Mouse (Mus musculus) G1E-ER4 (cell line): ENCODE measurements around the gene Iqch. TPM values are rescaled to one million over a fixed set of nuclear protein-coding genes. Genes with fewer than 3 reads are reported as not detected.

Experiments used
- GATA1 ChIP-seq: IDR thresholded peaks from one replicate; pipeline ENCODE4 v1.8.0; 2012; ENCODE audit warnings: low read length, inconsistent platforms
- polyA plus RNA-seq: library from polyadenylated mRNA; stranded (reverse); fragments of >175 nt; gene quantifications from 2 replicates; pipeline ENCODE4 v1.2.3, GENCODE M21; 2012

The Iqch gene
- polyA plus RNA-seq, 1 experiment = not detected

DNA sequence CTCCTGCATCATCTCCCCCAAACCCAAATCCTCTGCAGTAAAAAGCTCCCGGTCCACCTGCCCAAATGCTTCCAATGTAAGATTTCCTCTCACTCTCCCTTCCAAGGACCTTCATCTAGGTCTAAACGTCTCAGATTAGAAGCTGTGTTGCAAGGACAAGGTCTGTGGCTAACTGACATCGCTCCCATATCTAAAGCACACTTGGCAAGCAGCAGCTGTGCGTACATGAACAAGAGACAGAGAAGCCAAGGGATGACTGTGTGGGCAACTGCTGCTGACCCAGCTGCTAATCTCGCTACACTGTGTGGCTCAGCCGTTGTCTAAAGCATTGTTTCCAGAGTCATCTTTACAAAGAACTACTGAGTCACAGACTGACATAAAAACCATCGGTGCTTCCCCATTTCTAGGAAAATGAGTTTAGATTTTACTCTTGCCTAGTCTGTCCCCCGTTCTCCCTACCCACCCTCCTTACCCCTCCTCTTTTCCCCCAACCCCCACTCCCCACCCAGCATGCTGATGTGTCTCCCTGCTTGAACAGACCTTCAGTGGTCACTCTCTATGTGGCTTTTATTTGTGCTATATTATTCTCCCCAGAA lies 10.5 kb downstream of the Iqch start:
- TF ChIP-seq GATA1 = no peak

DNA sequence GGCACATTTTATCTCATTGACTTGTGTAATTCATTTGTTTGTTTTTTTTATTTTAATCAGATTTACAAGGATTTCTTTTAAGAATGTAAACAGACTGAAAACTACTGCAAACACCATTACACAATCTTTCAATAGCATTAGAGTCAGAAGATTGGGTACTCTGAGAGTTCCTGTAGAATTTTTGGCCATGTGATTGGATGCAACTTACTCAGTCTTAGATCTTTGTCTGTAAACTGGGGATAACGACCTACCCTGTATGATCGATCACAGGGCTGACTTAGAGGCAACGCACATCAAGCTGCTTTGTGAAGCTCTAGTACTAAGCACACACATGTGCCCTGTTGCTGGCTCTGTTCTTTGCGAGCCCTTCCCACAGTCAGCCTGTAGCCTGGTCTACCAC lies 11.7 kb downstream of the Iqch start:
- TF ChIP-seq GATA1 = no peak

DNA sequence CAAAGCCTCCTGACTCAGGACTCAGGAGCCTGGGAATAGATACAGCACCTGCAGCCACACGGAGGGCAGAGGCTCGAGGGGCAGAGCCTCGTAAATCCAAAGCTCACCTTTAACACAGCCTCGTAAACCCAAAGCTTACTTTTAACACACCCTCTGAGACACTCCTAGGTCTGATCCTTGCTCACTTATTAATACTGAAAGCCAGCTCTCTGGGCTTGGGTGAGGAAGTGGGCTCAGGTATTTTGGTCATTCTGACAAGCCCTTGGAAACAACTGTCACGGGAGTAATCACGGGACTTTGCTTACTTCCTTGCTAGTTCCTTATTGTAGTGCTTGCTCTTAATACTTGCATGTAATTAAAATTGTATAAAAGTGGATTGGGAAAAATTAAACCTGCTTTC lies 13.1 kb downstream of the Iqch start:
- no peak for TF ChIP-seq GATA1

DNA sequence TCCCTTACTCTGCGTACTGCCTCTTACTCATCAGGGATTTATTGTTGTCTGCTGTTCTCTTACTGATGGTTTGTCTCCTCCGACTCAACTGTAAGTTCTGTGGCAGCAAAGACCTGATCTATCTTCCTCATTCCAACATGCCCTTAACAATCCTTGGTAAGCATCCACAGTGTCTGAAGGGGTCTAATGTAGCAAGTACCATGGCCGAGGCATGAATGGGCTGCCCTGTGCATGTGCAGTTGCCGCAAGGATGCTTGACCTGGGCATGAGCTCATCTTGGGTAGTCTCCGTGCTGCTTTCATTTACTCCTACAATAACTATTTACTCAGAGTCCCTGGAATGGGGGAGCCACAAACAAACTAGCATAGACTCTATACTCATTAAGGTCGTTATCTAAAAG lies 17.0 kb downstream of the Iqch start:
- no peak for TF ChIP-seq GATA1

DNA sequence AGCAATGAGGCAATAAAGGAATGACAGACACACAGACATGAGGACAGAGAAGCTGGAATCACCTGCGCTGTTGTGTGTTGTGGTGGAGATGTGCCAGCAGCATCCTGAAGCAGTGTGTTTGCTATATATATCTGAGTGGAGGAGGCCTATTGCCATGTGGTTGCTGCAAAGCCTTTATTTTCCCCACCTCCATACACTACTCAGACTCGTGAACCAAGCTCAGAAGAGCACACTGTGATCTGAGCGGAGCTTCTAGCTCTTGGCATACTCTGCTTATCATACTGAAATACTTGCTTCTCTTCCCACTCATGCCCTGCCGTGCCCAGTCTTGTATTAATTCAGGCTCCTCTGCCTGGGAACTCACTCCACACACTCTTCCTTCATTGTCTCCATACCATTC lies 20.5 kb downstream of the Iqch start:
- TF ChIP-seq GATA1 = no peak

DNA sequence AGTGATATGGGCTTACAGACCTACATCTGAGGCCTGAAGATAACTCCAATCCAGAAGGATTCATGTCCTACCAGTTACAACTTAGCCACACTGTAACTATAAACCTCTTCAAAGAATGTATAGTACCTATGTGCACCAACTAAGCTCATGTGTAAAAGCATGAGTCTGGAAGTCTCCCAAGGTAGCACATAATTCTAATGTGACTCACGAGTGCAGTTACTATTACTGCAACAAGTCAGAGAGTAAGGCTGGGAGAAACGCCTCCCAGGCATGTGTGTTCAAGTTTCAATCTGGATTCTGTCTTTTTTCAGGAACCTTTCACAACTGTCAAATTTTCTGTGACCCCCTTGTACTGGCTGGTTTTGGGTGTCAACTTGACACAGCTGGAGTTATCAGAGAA lies 22.2 kb downstream of the Iqch start:
- no peak for TF ChIP-seq GATA1

DNA sequence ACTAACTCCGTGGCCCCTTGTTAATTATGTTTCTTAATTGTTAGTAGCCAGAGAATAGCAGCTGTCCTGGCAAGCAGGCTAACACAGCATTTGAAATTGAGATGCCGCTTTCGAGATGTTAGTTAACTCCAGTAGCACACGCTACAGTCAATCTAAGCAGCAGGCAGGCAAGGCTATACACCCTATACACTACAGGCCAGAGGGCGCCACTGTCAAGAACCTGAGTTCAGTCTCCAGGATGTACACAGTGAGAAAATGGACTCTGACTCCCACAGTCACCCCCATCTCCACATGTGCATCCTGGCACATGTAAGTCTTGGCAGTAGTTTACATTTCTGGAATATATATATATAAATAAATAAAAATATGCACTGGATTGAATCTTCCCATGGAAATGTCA lies 22.6 kb downstream of the Iqch start:
- no peak for TF ChIP-seq GATA1

DNA sequence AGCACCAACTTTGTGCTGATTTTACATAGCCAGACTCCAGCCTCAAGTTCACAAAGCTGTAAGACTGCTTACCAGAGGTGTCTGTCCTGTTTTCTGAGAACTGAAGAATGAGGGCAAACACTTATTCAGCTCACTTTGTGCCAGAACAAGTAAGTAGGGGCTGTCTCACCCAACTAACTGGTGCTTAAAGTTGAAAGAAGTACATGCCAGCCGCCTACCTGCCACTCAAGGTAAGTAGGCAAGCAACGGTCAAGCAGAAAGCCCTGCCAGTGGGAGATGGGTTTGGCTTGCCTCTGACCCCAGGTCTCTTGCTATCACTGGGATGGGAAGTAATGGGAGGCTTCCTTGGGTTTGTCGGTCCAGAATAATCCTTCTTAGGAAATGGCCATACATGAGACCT lies 24.8 kb downstream of the Iqch start:
- no peak for TF ChIP-seq GATA1

DNA sequence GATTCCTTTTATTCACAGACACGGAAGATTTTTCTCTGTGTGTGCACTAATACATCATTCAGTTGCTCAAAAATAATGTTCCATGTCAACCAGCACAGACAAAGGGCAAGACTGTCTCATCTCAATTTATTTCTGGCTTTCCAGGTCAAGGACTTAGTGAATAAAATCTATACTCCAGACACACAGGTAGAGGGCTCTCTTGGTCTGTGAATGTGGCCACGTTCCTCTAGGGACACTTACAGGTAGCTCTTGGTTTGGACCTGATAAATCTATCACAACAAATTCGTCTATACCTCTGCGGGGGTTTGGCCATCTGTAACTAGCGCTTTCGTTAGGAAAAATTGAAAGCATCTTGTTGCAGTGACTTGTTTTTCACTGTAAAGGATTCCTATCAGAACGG lies 29.4 kb downstream of the Iqch start:
- TF ChIP-seq GATA1 = no peak

DNA sequence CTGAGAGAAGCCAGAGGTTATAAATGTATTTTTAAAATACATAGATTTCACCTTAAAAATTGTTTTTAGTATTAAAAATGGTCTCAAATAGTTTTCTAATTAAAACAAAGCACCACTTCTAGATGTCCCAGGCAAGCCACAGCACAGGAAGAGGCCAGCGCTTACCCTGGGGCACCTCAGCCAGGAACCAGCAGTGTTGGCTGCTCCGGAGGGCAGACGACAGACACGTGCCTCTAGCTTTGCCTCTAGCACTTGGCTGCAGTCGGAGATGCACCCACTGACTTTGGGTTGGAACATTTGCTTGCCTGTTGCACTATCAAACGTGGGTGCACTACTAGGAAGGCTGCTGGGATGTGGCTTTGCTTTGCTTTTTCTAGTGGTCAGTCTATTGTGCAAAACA lies 30.4 kb downstream of the Iqch start:
- no peak for TF ChIP-seq GATA1

DNA sequence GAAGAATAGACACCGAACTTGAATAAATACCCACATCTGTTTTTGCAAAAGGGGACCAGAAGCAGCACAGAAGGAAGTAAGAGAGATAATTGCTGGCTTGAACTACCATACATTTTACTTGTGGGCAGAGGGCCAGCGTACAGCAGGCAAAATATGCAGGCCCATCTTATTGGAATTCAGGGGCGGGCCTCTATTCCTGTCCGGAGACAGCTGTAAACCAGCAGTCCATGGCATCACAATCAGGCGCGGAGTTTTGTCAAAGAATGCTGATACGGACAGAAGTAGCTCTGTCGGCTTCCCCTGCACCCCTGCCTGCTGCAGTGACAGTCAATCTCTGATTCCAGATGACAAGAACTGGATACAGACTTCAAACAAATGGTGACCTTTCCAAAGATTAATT lies 33.5 kb downstream of the Iqch start:
- TF ChIP-seq GATA1 = no peak

DNA sequence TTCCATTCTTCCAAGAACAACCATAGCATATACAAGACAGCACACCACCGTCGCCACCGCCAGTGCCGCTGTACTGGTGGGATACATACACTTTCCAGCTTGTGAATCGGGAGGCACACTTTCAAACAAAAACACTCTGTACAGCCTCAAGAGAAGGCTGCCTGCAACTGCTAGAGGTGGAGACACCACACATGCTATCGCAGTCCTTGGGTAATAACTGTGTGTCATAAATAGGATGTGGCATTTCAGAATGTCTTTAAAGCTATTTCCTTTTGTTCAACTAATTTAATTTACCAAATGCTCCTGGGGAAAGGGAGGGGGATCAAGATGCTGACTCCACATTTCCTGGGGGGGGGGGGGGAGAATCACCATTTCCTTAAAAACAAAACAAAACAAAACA lies 34.0 kb downstream of the Iqch start:
- no peak for TF ChIP-seq GATA1

DNA sequence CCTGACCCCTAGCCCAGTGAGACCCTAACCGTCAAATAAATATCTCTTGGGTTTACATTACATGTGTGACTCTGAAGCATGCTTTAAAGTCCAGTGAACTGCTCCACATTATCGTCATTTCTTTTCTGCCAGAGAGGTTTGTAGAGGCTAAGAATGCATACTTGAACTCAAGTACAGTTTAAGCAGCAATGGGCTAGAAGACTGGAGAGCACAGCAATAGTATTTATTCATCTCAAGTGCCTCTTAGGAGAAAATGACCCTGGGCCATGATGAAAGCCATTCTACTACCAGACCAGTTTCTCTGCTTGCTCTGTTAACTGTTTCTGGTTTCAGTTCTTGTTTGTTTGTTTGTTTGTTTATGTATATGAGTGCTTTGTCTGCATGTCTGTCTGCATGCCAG lies 38.9 kb downstream of the Iqch start:
- no peak for TF ChIP-seq GATA1

DNA sequence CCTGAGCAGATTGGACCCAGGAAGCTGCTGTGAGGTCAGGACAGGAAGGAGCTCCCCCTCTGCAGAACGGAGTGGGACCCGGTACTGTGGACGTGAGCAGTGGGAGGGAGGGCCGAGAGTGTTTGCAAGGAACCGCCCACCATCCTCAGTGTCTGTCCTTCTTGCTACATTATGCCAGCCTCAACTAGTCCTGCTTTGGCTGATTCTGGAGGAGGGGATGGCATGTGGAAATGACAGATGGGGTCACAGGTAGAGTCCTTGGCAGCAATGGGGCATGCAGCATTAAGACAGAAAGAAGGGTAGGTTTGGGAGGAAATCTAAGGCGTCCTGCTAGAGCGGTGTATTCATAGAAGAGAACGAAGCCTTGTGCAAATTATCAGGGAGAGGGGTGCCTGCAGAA lies 40.4 kb downstream of the Iqch start:
- TF ChIP-seq GATA1 = no peak

DNA sequence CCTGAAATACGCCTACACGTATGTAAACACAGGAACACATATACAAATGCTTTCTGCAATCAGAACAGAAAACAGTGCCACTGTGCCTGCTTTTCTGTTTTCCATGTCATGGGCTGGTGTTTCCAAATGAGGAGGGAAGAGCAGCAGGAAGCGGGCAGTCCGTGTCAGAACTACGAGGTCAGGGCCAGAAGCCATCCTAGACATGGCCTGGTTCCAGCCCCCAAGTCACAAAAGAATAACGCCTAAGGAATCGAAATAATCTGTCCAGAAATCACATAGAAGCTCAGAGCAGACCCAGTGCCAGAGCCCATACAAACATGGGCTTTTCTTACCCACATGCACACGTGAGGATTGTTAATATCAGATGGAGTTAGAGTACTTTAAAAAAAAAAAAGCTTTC lies 45.4 kb downstream of the Iqch start:
- TF ChIP-seq GATA1 = no peak

DNA sequence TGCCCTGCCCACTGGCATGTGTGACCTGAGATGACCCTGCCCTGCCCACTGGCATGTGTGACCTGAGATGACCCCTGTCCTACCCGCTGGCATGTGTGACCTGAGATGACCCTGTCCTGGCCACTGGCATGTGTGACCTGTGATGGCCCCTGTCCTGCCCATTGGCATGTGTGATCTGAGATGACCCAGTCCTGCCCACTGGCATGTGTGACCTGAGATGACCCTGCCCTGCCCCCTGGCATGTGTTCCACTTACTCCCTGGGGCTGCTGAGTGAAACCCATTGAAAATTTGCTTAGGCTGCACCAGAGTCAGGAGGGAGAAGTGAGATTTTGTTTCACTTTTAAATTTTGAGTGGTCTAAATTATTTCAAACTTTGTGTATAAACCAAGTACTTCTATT lies 46.0 kb downstream of the Iqch start:
- TF ChIP-seq GATA1 = no peak

DNA sequence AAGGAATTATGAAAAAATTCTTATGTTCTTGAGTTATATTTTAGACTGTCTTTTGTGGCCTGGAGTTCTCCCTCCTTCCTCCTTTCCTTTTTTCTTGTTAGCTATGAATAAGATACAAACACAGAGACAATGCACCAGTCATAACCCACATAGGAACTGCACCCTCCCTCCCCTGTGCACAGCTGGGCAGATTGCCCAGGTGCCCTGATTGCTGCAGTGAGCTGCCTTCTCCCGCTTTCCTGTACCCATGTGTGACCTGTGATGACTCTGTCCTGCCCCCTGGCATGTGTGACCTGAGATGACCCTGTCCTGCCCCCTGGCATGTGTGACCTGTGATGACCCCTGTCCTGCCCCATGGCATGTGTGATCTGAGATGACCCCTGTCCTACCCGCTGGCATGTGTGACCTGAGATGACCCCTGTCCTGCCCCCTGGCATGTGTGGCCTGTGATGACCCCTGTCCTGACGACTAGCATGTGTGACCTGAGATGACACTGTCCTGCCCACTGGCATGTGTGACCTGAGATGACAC lies 46.8 kb downstream of the Iqch start:
- TF ChIP-seq GATA1 = no peak

DNA sequence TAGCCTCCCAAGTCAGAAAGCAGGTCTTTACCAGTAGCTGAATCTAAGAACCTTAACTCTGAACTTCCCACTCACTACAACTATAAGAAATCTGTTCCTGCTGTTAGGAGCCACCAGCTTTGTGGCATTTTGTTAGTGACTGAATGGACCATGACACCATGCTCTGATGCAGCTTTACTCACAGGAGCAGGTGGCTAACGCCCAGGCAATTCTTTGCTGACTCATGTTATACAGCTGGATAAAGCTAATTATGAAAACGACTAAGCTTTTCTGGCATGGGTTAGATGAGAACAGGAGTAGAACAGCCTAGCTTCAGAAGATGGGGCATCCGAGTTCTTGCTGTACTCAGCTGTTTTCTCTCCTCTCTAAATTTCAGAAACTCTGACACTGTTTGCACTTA lies 48.7 kb downstream of the Iqch start:
- TF ChIP-seq GATA1 = no peak
